Comparison of ENCODE assay signal across 12 mouse cellular contexts in genomic region chr17:27939028-27939427, GRCm38 (mm10). TPM values are rescaled to one million over a fixed set of nuclear protein-coding genes. Genes with fewer than 3 reads are reported as not detected.
A peak's percentile ranks its signal among the peaks of the same experiment; 100 is the strongest.
DNase-seq lines count a peak whose midpoint lies in the region; ATAC-seq and TF ChIP-seq lines count a peak whose summit lies in the region.
"Had no signal": no experiment of that assay in that cellular context is flagged by ENCODE, and none has a peak within 500 bp of the region (broad histone marks: within the 10 kb centered on the region; RNA-seq: fewer than 3 reads in every experiment).

No protein-coding gene starts in this region.

- no peaks in the 10 kb centered on the region for H3K27me3 ChIP-seq in forebrain, postnatal 0 days (ENCODE audit: insufficient read depth, low read length)
- H3K27me3 ChIP-seq in forebrain, embryonic 14.5 days (replicated peaks; ENCODE audit: control insufficient read depth, insufficient read depth, low read length) = no peaks in the 10 kb centered on the region
- H3K27me3 ChIP-seq in limb, embryonic 11.5 days (ENCODE audit: control insufficient read depth, insufficient read depth, low read length) = no peaks in the 10 kb centered on the region
- H3K27me3 ChIP-seq: embryonic facial prominence, embryonic 12.5 days; hindbrain, embryonic 15.5 days had no signal

- no peak for TF ChIP-seq POLR2A in brain, embryonic 14.5 days (IDR thresholded peaks at IDR 0.05; ENCODE audit: borderline replicate concordance, extremely low read depth, insufficient read depth, insufficient read length, poor library complexity, severe bottlenecking)

- peaks cover 13% of the 10 kb centered on the region for H3K4me1 ChIP-seq in forebrain, postnatal 0 days (ENCODE audit: insufficient read depth)
- peaks cover 2% of the 10 kb centered on the region; the same call in 1 of the 2 replicates for H3K4me1 ChIP-seq in forebrain, embryonic 14.5 days (ENCODE audit: control insufficient read depth, insufficient read depth, low read length)
- peaks cover 44% of the 10 kb centered on the region for H3K4me1 ChIP-seq in limb, embryonic 11.5 days (ENCODE audit: control insufficient read depth, insufficient read depth, low read length)

- no peak for TF ChIP-seq CTCF in forebrain, postnatal 0 days (IDR thresholded peaks at IDR 0.05; ENCODE audit: low read depth)
- TF ChIP-seq CTCF in brain, embryonic 14.5 days (IDR thresholded peaks at IDR 0.05; ENCODE audit: borderline replicate concordance, extremely low read depth, insufficient read depth, insufficient read length) = no peak

- no peak for DNase-seq in forebrain, postnatal 0 days
- no peak for DNase-seq in forebrain, embryonic 14.5 days (ENCODE audit: low spot score)
- DNase-seq in kidney, postnatal 10 days = peak; percentile 42
- no peak for DNase-seq in kidney, adult 11 months
- peak; percentile 24 for DNase-seq in brain, embryonic 14.5 days (ENCODE audit: low read depth)
- no peak for DNase-seq in limb, embryonic 11.5 days (ENCODE audit: low spot score)
- DNase-seq in urinary bladder, postnatal 36 days (ENCODE audit: low spot score in 2 of 2) = no peak
- DNase-seq: adrenal gland, adult 8-10 months had no signal

- WGBS in forebrain, postnatal 0 days = 76% methylated on average over 5 of the region's 5 CpGs
- WGBS in forebrain, embryonic 14.5 days = 80% methylated on average over 5 of the region's 5 CpGs
- WGBS in limb, embryonic 11.5 days = 72% methylated on average over 5 of the region's 5 CpGs

- H3K9ac ChIP-seq in forebrain, postnatal 0 days = no peak overlapping the region
- no peak overlapping the region for H3K9ac ChIP-seq in forebrain, embryonic 14.5 days (ENCODE audit: low read length)
- H3K9ac ChIP-seq in limb, embryonic 11.5 days (ENCODE audit: low read length) = no peak overlapping the region
- H3K9ac ChIP-seq: embryonic facial prominence, embryonic 12.5 days; hindbrain, embryonic 15.5 days had no signal

- no peaks in the 10 kb centered on the region for H3K9me3 ChIP-seq in forebrain, postnatal 0 days (ENCODE audit: low read length)
- no peaks in the 10 kb centered on the region for H3K9me3 ChIP-seq in forebrain, embryonic 14.5 days (replicated peaks; ENCODE audit: control insufficient read depth, low read length)
- H3K9me3 ChIP-seq in limb, embryonic 11.5 days (ENCODE audit: control insufficient read depth, low read length) = no peaks in the 10 kb centered on the region
- H3K9me3 ChIP-seq: embryonic facial prominence, embryonic 12.5 days; hindbrain, embryonic 15.5 days had no signal

- peak overlapping the region; percentile 40; the same call in 1 of the 2 replicates for H3K27ac ChIP-seq in forebrain, postnatal 0 days (ENCODE audit: low read depth, low read length)
- H3K27ac ChIP-seq in forebrain, embryonic 14.5 days (ENCODE audit: low read depth, low read length) = no peak overlapping the region
- H3K27ac ChIP-seq in limb, embryonic 11.5 days (replicated peaks; ENCODE audit: low read depth, low read length) = peak overlapping the region; percentile 75
- H3K27ac ChIP-seq: embryonic facial prominence, embryonic 12.5 days; hindbrain, embryonic 15.5 days had no signal

- no peak overlapping the region for H3K4me2 ChIP-seq in forebrain, postnatal 0 days (ENCODE audit: low read depth)
- no peak overlapping the region for H3K4me2 ChIP-seq in forebrain, embryonic 14.5 days (ENCODE audit: low read length)
- H3K4me2 ChIP-seq in limb, embryonic 11.5 days (ENCODE audit: low read depth, severe bottlenecking) = no peak overlapping the region
- H3K4me2 ChIP-seq: embryonic facial prominence, embryonic 12.5 days; hindbrain, embryonic 15.5 days had no signal

- H3K36me3 ChIP-seq in forebrain, postnatal 0 days (ENCODE audit: insufficient read depth) = no peaks in the 10 kb centered on the region
- no peaks in the 10 kb centered on the region for H3K36me3 ChIP-seq in forebrain, embryonic 14.5 days (ENCODE audit: control insufficient read depth, insufficient read depth, low read length)
- no peaks in the 10 kb centered on the region for H3K36me3 ChIP-seq in limb, embryonic 11.5 days (ENCODE audit: control insufficient read depth, insufficient read depth, low read length)
- H3K36me3 ChIP-seq: embryonic facial prominence, embryonic 12.5 days; hindbrain, embryonic 15.5 days had no signal

- no peak for ATAC-seq in forebrain, postnatal 0 days
- ATAC-seq in forebrain, embryonic 14.5 days = no peak
- no peak for ATAC-seq in limb, embryonic 11.5 days (ENCODE audit: insufficient number of reproducible peaks, low FRiP score, low TSS enrichment, low read depth)
- no peak for ATAC-seq in megakaryocyte-erythroid progenitor cell, adult 5-6 weeks (replicated peaks; ENCODE audit: low FRiP score, low TSS enrichment, poor library complexity, severe bottlenecking)

- H3K4me3 ChIP-seq in forebrain, postnatal 0 days (ENCODE audit: low read depth, low read length) = no peak overlapping the region
- no peak overlapping the region for H3K4me3 ChIP-seq in forebrain, embryonic 14.5 days (ENCODE audit: low read depth, low read length)
- no peak overlapping the region for H3K4me3 ChIP-seq in limb, embryonic 11.5 days (ENCODE audit: low read depth, low read length)
- H3K4me3 ChIP-seq: embryonic facial prominence, embryonic 12.5 days; hindbrain, embryonic 15.5 days; myocyte had no signal

RNA-seq across cellular contexts. Expression of gene Taf11, which starts 29.4 kb away (rescaled TPM):
- 22.9 and 23.9 TPM in 2 replicates for total RNA-seq in forebrain, postnatal 0 days (2014; rRNA removed)
- polyA plus RNA-seq in forebrain, postnatal 0 days (2015; fragmentation: Nextera tagmentation; extraction: Ambion mirVana) = 53.1 and 60.6 TPM in 2 replicates
- 65.2 and 66.1 TPM in 2 replicates for polyA plus RNA-seq in forebrain, embryonic 14.5 days (2014; fragmentation: Nextera tagmentation; extraction: Ambion mirVana)
- polyA plus RNA-seq in brain, embryonic 14.5 days (2012; rRNA removed) = 40.5 and 41.3 TPM in 2 replicates
- polyA plus RNA-seq in limb, embryonic 11.5 days (2014; fragmentation: Nextera tagmentation; extraction: Ambion mirVana) = 104 and 109 TPM in 2 replicates
- total RNA-seq in megakaryocyte-erythroid progenitor cell, adult 5-6 weeks (2014; fragmentation: Nextera tagmentation) = 42.6 and 44.6 TPM in 2 replicates
- total RNA-seq in megakaryocyte-erythroid progenitor cell, adult 5-6 weeks (2017) = 38.1 and 40.8 TPM in 2 replicates

RNA-seq across cellular contexts. Expression of gene Anks1, which starts 29.9 kb away (rescaled TPM):
- total RNA-seq in forebrain, postnatal 0 days (2014; rRNA removed) = 45.0 and 67.4 TPM in 2 replicates
- polyA plus RNA-seq in forebrain, postnatal 0 days (2015; fragmentation: Nextera tagmentation; extraction: Ambion mirVana) = 16.8 and 21.1 TPM in 2 replicates
- 39.4 and 40.3 TPM in 2 replicates for polyA plus RNA-seq in forebrain, embryonic 14.5 days (2014; fragmentation: Nextera tagmentation; extraction: Ambion mirVana)
- 84.7 and 119 TPM in 2 replicates for polyA plus RNA-seq in brain, embryonic 14.5 days (2012; rRNA removed)
- polyA plus RNA-seq in limb, embryonic 11.5 days (2014; fragmentation: Nextera tagmentation; extraction: Ambion mirVana) = 12.1 and 13.4 TPM in 2 replicates
- 45.3 and 62.4 TPM in 2 replicates for total RNA-seq in megakaryocyte-erythroid progenitor cell, adult 5-6 weeks (2014; fragmentation: Nextera tagmentation)
- 21.0 and 21.1 TPM in 2 replicates for total RNA-seq in megakaryocyte-erythroid progenitor cell, adult 5-6 weeks (2017)

Comparison
In these comparisons a context has a peak if more than half of its experiments do, and no peak if none do; other contexts are left out.
1. DNase-seq: peak in kidney, postnatal 10 days (single experiment) and brain, embryonic 14.5 days (single experiment); none in forebrain, postnatal 0 days (single experiment), forebrain, embryonic 14.5 days (single experiment), kidney, adult 11 months (single experiment), limb, embryonic 11.5 days (single experiment) and urinary bladder, postnatal 36 days (0 of 2).